Mouse (Mus musculus) cortical plate, adult 2 months (tissue): Measurements from ENCODE around the gene Fat1. TPM values are rescaled to one million over a fixed set of nuclear protein-coding genes. Genes with fewer than 3 reads are reported as not detected.
"Not testable (repeated sequence)": the region's sequence is repeated elsewhere in the genome, so short reads cannot be mapped to it uniquely, and the experiment has no call there.

Experiments
- H3K27ac ChIP-seq: fragments of 200-500 bp; 2 replicates; pipeline ENCODE4 v1.5.1; 2012; ENCODE audit warnings: low read length, control low read depth, inconsistent platforms; ENCODE audit not compliant: insufficient read depth
- H3K4me1 ChIP-seq: fragments of 200-500 bp; 2 replicates; pipeline ENCODE4 v1.6.1; 2011; ENCODE audit warnings: low read length; ENCODE audit not compliant: control insufficient read depth, insufficient read depth
- H3K4me3 ChIP-seq: fragments of 200-500 bp; 2 replicates; pipeline ENCODE4 v1.5.1; 2011; ENCODE audit warnings: mild to moderate bottlenecking, low read length, control low read depth; ENCODE audit not compliant: insufficient read depth
- CTCF ChIP-seq: fragments of 200-500 bp; IDR thresholded peaks from 2 replicates; pipeline ENCODE4 v1.5.1; 2011; ENCODE audit warnings: mild to moderate bottlenecking, control low read depth, low read length; ENCODE audit not compliant: insufficient read depth; ENCODE audit errors: extremely low read depth
- POLR2A ChIP-seq: fragments of 200-500 bp; IDR thresholded peaks from 2 replicates; pipeline ENCODE4 v1.6.1; 2011; ENCODE audit warnings: mild to moderate bottlenecking, low read length, control low read depth; ENCODE audit not compliant: insufficient read depth; ENCODE audit errors: extremely low read depth
- polyA plus RNA-seq: library from polyadenylated mRNA; depleted of rRNA; stranded (reverse); fragments of >200 nt; gene quantifications from 2 replicates; pipeline ENCODE4 v1.2.3, GENCODE M21; 2012; rRNA removed

Fat1 gene
- polyA plus RNA-seq, 1 experiment, result 18.9 TPM

DNA sequence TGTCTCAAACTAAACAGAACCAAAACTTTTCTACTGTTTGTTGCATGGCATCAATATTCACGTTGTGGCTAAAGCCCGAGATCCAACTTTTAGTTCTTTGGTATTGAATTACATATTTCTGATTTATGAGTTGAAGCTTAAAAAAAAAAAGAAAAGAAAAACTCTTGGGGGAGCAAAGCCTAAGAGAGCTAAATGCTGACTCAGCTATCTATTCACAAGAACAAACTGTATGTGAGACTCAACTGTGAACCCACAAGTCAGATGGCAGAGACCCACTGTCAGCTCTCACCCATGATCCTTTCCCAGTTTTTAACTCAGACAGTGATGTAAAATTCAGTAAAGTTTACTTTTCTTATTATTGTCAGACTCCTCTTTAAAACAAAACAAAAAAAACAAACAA is 124.8 kb downstream of the Fat1 start:
- TF ChIP-seq POLR2A (no peak), CTCF (no peak)
- no peak overlapping the region for H3K27ac ChIP-seq
- H3K4me1 ChIP-seq, result no peaks in the 10 kb centered on the region
- no peak overlapping the region for H3K4me3 ChIP-seq

DNA sequence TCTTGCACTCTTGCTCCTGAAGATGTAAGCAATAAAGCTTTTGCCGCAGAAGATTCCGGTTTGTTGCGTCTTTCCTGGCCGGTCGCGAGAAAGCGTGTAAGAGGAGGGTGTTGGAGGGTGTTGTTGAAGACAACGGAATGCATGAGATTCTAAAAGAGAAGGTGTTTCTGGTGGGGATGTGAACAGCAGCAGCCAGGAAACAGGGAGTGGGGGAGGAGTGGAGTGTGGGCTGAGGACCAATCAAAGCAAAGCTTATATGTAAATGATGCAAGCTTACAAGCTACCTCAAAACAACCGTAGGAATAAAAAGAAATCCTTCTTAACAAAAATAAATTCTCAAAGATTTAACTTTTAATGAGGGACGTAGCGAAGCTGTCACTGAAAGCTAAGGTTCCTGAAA is 127.1 kb downstream of the Fat1 start:
- TF ChIP-seq CTCF, result no peak
- TF ChIP-seq POLR2A, result no peak

DNA sequence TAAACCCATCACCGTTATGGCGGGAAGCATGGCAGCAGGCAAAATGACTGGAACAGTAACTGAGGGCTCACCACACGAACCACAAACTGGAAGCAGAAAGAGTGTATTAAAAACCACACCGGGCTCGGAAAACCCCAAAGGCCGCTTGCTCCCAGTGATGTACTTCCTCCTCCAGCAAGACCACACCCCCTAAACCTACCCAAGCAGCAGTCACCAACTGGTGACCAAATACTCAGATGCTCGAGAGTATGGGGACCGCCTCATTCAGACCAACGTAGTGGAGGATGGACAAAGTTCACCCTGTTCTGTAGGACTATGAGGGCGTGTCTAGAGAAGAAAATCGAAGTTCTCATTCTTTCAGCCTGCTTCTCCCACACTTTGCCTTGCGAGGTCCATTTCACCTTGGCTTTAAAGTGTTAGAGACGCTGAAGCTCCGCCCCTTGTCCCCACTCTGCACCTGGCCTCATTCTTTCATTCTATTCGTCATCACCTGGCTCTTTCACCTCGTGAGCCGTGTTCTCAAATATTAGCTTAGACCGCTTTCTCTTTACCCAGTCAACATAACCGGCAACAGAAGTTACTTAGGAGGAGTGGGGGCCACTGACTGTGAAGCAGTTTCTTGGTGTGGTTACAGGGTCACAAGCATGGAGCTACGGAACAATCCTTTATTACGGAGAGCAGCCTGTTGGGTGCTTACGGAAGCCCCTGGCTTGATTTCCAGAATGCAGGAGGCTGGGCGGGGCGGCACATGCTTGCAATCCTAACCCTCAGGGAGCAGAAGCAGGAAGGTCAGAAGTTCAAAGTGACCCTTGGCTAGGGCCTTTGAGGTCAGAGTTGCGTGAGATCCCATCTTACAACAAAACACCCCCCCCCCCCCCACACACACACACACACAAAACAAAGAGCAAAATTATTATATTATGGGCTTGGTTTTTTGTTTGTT is 128.0 kb downstream of the Fat1 start:
- Histone ChIP-seq H3K27ac (no peak overlapping the region), H3K4me3 (no peak overlapping the region), H3K4me1 (no peaks in the 10 kb centered on the region)
- TF ChIP-seq POLR2A (no peak), CTCF (no peak)

More for the DNA sequence above, 127.1 kb downstream of the Fat1 start:
- H3K4me3 ChIP-seq, result no peak overlapping the region
- no peak overlapping the region for H3K27ac ChIP-seq
- no peaks in the 10 kb centered on the region for H3K4me1 ChIP-seq

GRCm38 (mm10) chr8:45064197-45064869 is 129.1 kb downstream of the Fat1 start:
- no peaks in the 10 kb centered on the region for H3K4me1 ChIP-seq
- no peak overlapping the region for H3K4me3 ChIP-seq
- H3K27ac ChIP-seq, result no peak overlapping the region
- TF ChIP-seq CTCF (no peak), POLR2A (no peak)

GRCm38 (mm10) chr8:45065391-45065790 is 130.1 kb downstream of the Fat1 start:
- not testable (repeated sequence) for H3K27ac ChIP-seq, H3K4me3 ChIP-seq, H3K4me1 ChIP-seq

GRCm38 (mm10) chr8:45068759-45069386 is 133.6 kb downstream of the Fat1 start, which contains the start of gene Mtnr1a:
Mtnr1a (plus strand) TSS chr8:45069137.
- Histone ChIP-seq H3K4me1 (no peaks in the 10 kb centered on the region), H3K27ac (no peak within 1 kb of the TSS), H3K4me3 (no peak within 1 kb of the TSS)
- peak; percentile 98 for TF ChIP-seq CTCF
- no peak for TF ChIP-seq POLR2A

- no peak for TF ChIP-seq CTCF
- TF ChIP-seq POLR2A, result no peak
Observed at GRCm38 (mm10) chr8:45070949-45071348, 135.7 kb downstream of the Fat1 start.

DNA sequence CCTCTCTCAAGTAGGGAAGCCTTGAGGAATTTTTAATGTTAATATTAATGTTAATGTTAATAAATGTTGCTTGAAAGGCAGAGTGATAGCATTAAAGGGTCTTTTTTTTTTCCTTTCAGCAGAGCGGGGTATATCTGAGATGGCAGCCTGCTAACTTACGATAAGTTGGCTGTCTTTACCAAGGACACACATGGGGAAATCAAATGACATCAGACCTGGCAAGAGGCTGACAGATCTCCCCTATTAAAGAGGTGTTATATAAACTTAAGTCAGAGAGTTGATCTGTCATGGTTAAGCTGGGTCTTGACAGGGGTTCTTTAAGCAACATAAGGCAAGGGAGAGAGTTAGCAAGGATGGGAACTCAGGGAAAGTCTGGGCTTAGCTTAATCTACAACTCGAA is 145.6 kb downstream of the Fat1 start:
- H3K4me1 ChIP-seq, result no peaks in the 10 kb centered on the region
- no peak overlapping the region for H3K4me3 ChIP-seq
- no peak overlapping the region for H3K27ac ChIP-seq
- TF ChIP-seq POLR2A (no peak), CTCF (no peak)

More at GRCm38 (mm10) chr8:45070949-45071348, 135.7 kb downstream of the Fat1 start:
- no peaks in the 10 kb centered on the region for H3K4me1 ChIP-seq
- H3K27ac ChIP-seq, result no peak overlapping the region
- no peak overlapping the region for H3K4me3 ChIP-seq

DNA sequence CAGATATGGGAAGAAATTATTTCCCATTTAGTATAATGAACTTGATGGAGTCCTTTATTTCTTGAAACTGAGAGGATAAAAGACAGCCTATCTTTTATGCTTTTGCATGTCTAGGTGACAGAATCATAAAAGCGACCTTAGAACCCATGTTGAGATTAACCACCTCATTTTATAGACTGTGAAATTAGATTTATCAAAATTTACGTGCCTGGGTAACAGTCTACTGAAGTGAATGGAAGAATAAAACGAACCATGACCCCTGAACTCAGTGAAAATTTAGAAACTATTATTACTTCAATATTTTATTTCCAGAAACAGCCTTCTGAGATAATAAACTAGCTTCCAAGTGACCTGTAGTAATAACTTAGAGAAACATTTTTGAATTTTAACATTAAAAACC is 158.4 kb downstream of the Fat1 start:
- Histone ChIP-seq H3K27ac (no peak overlapping the region), H3K4me3 (no peak overlapping the region), H3K4me1 (no peaks in the 10 kb centered on the region)
- TF ChIP-seq POLR2A, result no peak
- TF ChIP-seq CTCF, result no peak

Other genes with a start within 250 kb of the Fat1 start
- not detected in 2 replicates for gene Mtnr1a, start 133.7 kb downstream of the Fat1 start, polyA plus RNA-seq